Mouse (Mus musculus): ENCODE data around the gene Hexb. TPM values are rescaled to one million over a fixed set of nuclear protein-coding genes. Genes with fewer than 3 reads are reported as not detected.

Gene Hexb
- polyA plus RNA-seq, 1 experiment from 2014 or later = 33.4 TPM

GRCm38 (mm10) chr13:97223856-97224255 lies 25.7 kb upstream of the Hexb start:
- Histone ChIP-seq H3K4me3 (no peak overlapping the region), H3K9ac (no peak overlapping the region), H3K36me3 (no peaks in the 10 kb centered on the region), H3K27ac (replicated peaks) (no peak overlapping the region), H3K27me3 (replicated peaks) (no peaks in the 10 kb centered on the region), H3K4me1 (peaks cover 5% of the 10 kb centered on the region; the same call in 1 of the 2 replicates), H3K4me2 (no peak overlapping the region), H3K9me3 (peaks cover 6% of the 10 kb centered on the region; the same call in 1 of the 2 replicates)
- WGBS = 75% methylated on average over 8 of the region's 8 CpGs
- ATAC-seq (ENCODE audit: extremely low read depth, insufficient number of reproducible peaks, low FRiP score, low TSS enrichment) = no peak

GRCm38 (mm10) chr13:97220022-97220421 lies 21.9 kb upstream of the Hexb start:
- Histone ChIP-seq H3K27me3 (replicated peaks) (no peaks in the 10 kb centered on the region), H3K27ac (replicated peaks) (no peak overlapping the region), H3K9ac (no peak overlapping the region), H3K36me3 (no peaks in the 10 kb centered on the region), H3K4me2 (no peak overlapping the region), H3K4me3 (no peak overlapping the region), H3K4me1 (peaks cover 3% of the 10 kb centered on the region; the same call in 1 of the 2 replicates), H3K9me3 (no peaks in the 10 kb centered on the region; the same call in 1 of the 2 replicates)
- no peak for ATAC-seq (ENCODE audit: extremely low read depth, insufficient number of reproducible peaks, low FRiP score, low TSS enrichment)
- WGBS = 81% methylated on average over 3 of the region's 3 CpGs

GRCm38 (mm10) chr13:97216196-97216595 lies 18.0 kb upstream of the Hexb start:
- Histone ChIP-seq H3K4me2 (no peak overlapping the region), H3K9ac (no peak overlapping the region), H3K27me3 (replicated peaks) (no peaks in the 10 kb centered on the region), H3K4me1 (no peaks in the 10 kb centered on the region; the same call in 1 of the 2 replicates), H3K36me3 (no peaks in the 10 kb centered on the region), H3K4me3 (no peak overlapping the region), H3K27ac (replicated peaks) (no peak overlapping the region), H3K9me3 (no peaks in the 10 kb centered on the region; the same call in 1 of the 2 replicates)
- WGBS = 82% methylated on average over 5 of the region's 5 CpGs
- ATAC-seq (ENCODE audit: extremely low read depth, insufficient number of reproducible peaks, low FRiP score, low TSS enrichment) = no peak

GRCm38 (mm10) chr13:97215563-97215962 lies 17.4 kb upstream of the Hexb start:
- Histone ChIP-seq H3K4me1 (no peaks in the 10 kb centered on the region; the same call in 1 of the 2 replicates), H3K36me3 (no peaks in the 10 kb centered on the region), H3K27me3 (replicated peaks) (no peaks in the 10 kb centered on the region), H3K27ac (replicated peaks) (no peak overlapping the region), H3K4me3 (no peak overlapping the region), H3K9ac (no peak overlapping the region), H3K4me2 (no peak overlapping the region), H3K9me3 (no peaks in the 10 kb centered on the region; the same call in 1 of the 2 replicates)
- ATAC-seq (ENCODE audit: extremely low read depth, insufficient number of reproducible peaks, low FRiP score, low TSS enrichment) = no peak
- 51% methylated on average over 4 of the region's 4 CpGs for WGBS

- Histone ChIP-seq H3K9me3 (no peaks in the 10 kb centered on the region; the same call in 1 of the 2 replicates), H3K9ac (no peak overlapping the region), H3K4me3 (no peak overlapping the region), H3K27me3 (replicated peaks) (no peaks in the 10 kb centered on the region), H3K27ac (replicated peaks) (no peak overlapping the region), H3K36me3 (no peaks in the 10 kb centered on the region), H3K4me1 (no peaks in the 10 kb centered on the region; the same call in 1 of the 2 replicates), H3K4me2 (no peak overlapping the region)
- ATAC-seq (ENCODE audit: extremely low read depth, insufficient number of reproducible peaks, low FRiP score, low TSS enrichment) = no peak
- WGBS = 55% methylated on average over 3 of the region's 3 CpGs
Observed at GRCm38 (mm10) chr13:97214583-97215268, 16.6 kb upstream of the Hexb start.

GRCm38 (mm10) chr13:97208500-97209010 lies 10.4 kb upstream of the Hexb start:
- Histone ChIP-seq H3K4me1 (peaks cover 13% of the 10 kb centered on the region), H3K4me2 (no peak overlapping the region), H3K36me3 (no peaks in the 10 kb centered on the region), H3K27ac (replicated peaks) (no peak overlapping the region), H3K9ac (no peak overlapping the region; the same call in 1 of the 2 replicates), H3K4me3 (no peak overlapping the region), H3K9me3 (no peaks in the 10 kb centered on the region), H3K27me3 (replicated peaks) (no peaks in the 10 kb centered on the region)
- ATAC-seq (ENCODE audit: extremely low read depth, insufficient number of reproducible peaks, low FRiP score, low TSS enrichment) = no peak
- WGBS = 43% methylated on average over 3 of the region's 3 CpGs

GRCm38 (mm10) chr13:97208112-97208478 lies 9.9 kb upstream of the Hexb start:
- no peaks in the 10 kb centered on the region for H3K36me3 ChIP-seq
- H3K4me3 ChIP-seq = no peak overlapping the region
- no peak overlapping the region for H3K27ac ChIP-seq (replicated peaks)
- H3K4me2 ChIP-seq = no peak overlapping the region
- H3K4me1 ChIP-seq = peaks cover 13% of the 10 kb centered on the region
- no peak for ATAC-seq (ENCODE audit: extremely low read depth, insufficient number of reproducible peaks, low FRiP score, low TSS enrichment)
- WGBS = 46% methylated on average over 7 of the region's 7 CpGs
- H3K27me3 ChIP-seq (replicated peaks) = no peaks in the 10 kb centered on the region
- no peaks in the 10 kb centered on the region for H3K9me3 ChIP-seq
- H3K9ac ChIP-seq = no peak overlapping the region

- ATAC-seq (ENCODE audit: extremely low read depth, insufficient number of reproducible peaks, low FRiP score, low TSS enrichment) = no peak
- Histone ChIP-seq H3K9ac (no peak overlapping the region), H3K27me3 (replicated peaks) (no peaks in the 10 kb centered on the region), H3K36me3 (no peaks in the 10 kb centered on the region), H3K9me3 (no peaks in the 10 kb centered on the region), H3K4me2 (no peak overlapping the region), H3K4me1 (peaks cover 13% of the 10 kb centered on the region), H3K4me3 (no peak overlapping the region), H3K27ac (replicated peaks) (no peak overlapping the region)
- WGBS = 75% methylated on average over 7 of the region's 7 CpGs
Observed at GRCm38 (mm10) chr13:97207472-97208111, 9.4 kb upstream of the Hexb start.

GRCm38 (mm10) chr13:97206046-97206445 lies 7.9 kb upstream of the Hexb start:
- no peak overlapping the region for H3K4me3 ChIP-seq
- no peaks in the 10 kb centered on the region for H3K27me3 ChIP-seq (replicated peaks)
- no peak for ATAC-seq (ENCODE audit: extremely low read depth, insufficient number of reproducible peaks, low FRiP score, low TSS enrichment)
- WGBS = 79% methylated on average over 2 of the region's 2 CpGs
- no peaks in the 10 kb centered on the region for H3K9me3 ChIP-seq
- H3K4me1 ChIP-seq = peaks cover 13% of the 10 kb centered on the region
- no peak overlapping the region for H3K9ac ChIP-seq
- no peak overlapping the region for H3K4me2 ChIP-seq
- no peaks in the 10 kb centered on the region for H3K36me3 ChIP-seq
- no peak overlapping the region for H3K27ac ChIP-seq (replicated peaks)

- H3K4me2 ChIP-seq = peak overlapping the region; percentile 77
- H3K9ac ChIP-seq = peak overlapping the region; percentile 79
- H3K4me1 ChIP-seq = peaks cover 13% of the 10 kb centered on the region
- H3K9me3 ChIP-seq = no peaks in the 10 kb centered on the region
- WGBS = 7% methylated on average over 18 of the region's 18 CpGs
- peak overlapping the region; percentile 71 for H3K27ac ChIP-seq (replicated peaks)
- no peak for ATAC-seq (ENCODE audit: extremely low read depth, insufficient number of reproducible peaks, low FRiP score, low TSS enrichment)
- no peaks in the 10 kb centered on the region for H3K27me3 ChIP-seq (replicated peaks)
- H3K36me3 ChIP-seq = no peaks in the 10 kb centered on the region
- peak overlapping the region; percentile 50 for H3K4me3 ChIP-seq
Observed at GRCm38 (mm10) chr13:97205052-97205701, 7.0 kb upstream of the Hexb start.

- no peak overlapping the region for H3K9ac ChIP-seq
- WGBS = 64% methylated on average over 4 of the region's 4 CpGs
- no peak overlapping the region for H3K4me2 ChIP-seq
- ATAC-seq (ENCODE audit: extremely low read depth, insufficient number of reproducible peaks, low FRiP score, low TSS enrichment) = no peak
- no peak overlapping the region for H3K4me3 ChIP-seq
- no peak overlapping the region for H3K27ac ChIP-seq (replicated peaks)
- H3K4me1 ChIP-seq = peaks cover 14% of the 10 kb centered on the region
- H3K27me3 ChIP-seq (replicated peaks) = no peaks in the 10 kb centered on the region
- H3K9me3 ChIP-seq = no peaks in the 10 kb centered on the region
- H3K36me3 ChIP-seq = no peaks in the 10 kb centered on the region
Observed at GRCm38 (mm10) chr13:97201896-97202295, 3.7 kb upstream of the Hexb start.

Measured in heart, embryonic 13.5 days (tissue).